Mouse (Mus musculus): ENCODE results near the gene Dnm2.

Dnm2 gene

DNA sequence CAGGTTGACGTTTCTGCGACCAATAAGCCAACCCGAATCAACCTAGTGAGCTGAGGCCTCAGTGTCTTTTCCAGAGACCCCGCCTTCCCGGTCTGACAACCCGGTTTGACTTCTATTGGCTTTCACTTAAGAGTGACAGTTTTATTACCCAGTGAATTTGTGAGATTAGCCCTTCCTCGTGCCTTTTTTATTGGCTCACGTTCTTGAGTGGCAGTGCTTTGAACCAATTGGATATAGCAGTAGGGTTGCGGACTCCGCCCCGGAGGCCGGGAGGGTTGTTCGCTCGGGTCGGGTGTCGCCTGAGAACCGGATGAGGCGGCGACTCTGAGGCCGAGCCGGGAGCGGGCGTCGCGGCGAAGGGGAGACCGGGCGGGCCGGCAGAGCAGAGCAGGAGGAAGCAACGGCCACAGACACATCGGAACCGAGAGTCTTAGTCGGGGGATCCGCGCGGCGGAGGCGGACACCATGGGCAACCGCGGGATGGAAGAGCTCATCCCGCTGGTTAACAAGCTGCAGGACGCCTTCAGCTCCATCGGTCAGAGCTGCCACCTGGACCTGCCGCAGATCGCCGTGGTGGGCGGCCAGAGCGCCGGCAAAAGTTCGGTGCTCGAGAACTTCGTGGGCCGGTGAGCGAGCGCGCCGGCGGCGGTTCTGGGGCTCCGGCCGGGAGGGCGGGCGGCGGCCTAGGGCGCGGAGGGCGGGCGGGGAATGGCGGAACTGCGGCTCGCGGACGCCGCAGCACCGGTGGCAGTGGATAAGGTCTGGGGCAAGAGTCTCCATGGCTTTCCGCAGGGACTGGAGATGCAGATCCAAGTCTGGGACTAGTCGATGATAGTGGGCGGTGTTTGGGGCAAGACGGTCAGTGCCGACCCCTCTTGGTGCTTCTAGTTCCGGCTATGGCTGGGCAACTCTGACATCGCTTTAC, at the start of gene Dnm2:
Gene Dnm2 (plus strand): TSS at position 278 of the 925 bp plus-strand sequence.
- peak; percentile 95 for DNase-seq (ENCODE audit: low spot score)

DNA sequence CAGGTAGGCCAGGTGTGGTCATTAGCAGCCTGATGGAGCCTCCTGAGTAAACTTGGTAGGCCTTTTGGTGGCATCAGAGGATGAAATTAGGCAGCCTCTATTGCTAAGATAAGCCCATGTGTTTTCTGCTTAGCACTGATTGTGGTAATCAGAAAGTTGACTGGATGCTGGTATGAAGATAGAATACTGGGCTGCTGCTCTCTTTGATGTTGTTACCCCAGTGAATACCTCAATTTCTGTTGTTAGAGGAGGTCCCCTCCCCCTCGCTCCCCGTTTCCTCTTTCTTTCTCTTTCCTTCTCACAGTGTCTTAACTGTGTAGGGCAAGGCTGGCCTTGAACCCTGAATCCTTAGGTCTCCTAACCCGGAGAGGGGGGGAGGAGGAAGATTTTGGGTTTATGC, 45.5 kb upstream of the Dnm2 start:
- no peak for DNase-seq (ENCODE audit: low spot score)

- DNase-seq (ENCODE audit: low spot score): no peak
Measured at GRCm38 (mm10) chr9:21380868-21381267, 43.8 kb upstream of the Dnm2 start.

DNA sequence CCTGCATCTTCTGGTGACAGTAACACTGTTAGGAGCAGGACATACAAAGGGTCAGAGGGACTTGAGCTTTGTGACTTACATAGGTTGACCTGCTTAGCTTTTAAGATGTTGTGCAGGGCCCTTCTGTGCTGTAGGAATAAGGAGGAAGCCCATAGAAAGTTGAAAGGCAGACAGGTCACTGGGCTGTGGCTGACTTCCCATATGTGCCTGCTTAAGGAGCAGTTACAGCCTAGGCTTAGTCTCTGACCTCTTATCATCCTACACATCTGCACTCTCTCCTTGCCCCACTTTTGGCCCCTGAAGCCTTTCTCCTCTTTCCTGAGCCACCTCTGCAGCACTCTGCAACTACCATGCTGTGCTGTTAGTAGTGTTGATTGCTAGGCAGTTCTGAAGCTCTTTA, 40.7 kb upstream of the Dnm2 start:
- no peak for DNase-seq (ENCODE audit: low spot score)

DNA sequence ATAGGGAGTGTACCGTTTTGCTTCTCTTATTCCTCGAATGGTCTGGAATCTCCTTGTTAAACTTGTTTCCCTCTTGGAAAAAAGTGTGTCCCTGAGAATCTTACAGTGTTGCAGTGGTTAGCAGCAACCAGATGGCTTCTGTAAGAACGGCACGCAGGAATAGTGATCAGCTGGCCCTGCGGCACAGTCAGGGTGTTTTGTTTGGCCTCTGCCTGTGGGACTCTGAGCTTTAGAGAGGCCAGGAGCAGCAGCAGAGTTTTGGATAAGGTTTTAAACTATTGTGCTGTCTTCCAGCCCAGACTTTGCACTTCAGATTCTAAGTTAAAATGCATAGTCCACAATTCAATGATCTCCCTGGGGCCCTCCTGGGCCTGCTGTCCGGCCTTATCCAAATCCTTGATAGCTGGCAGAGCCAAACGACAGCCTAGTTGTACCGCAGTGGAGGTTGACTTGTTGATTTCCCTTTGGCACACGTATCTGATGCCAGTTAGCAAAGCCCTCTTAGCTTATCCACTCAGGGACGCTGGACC, 32.0 kb upstream of the Dnm2 start:
- no peak for DNase-seq (ENCODE audit: low spot score)

GRCm38 (mm10) chr9:21395692-21396091, 29.0 kb upstream of the Dnm2 start:
- no peak for DNase-seq (ENCODE audit: low spot score)

DNA sequence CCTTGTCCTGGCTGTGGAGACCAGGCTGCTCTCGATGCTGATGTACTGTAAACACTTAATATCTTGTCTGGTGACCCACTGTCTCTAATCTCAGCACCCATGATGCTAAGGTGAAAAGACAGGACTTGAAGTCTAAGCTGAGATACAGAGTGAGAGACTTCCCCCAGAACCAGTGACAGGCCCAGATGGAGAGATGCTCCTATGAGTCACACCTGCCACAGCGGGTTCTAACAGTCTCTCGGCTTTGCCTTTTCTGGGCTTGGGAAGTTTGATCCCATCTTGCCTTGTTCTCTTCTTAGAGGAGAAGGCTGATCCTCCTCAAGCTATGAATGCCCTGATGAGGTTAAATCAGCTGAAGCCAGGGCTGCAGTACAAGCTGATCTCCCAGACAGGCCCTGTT, 27.5 kb upstream of the Dnm2 start:
- DNase-seq (ENCODE audit: low spot score): no peak

- no peak for DNase-seq (ENCODE audit: low spot score)
Measured at GRCm38 (mm10) chr9:21401042-21401441, 23.7 kb upstream of the Dnm2 start.

DNA sequence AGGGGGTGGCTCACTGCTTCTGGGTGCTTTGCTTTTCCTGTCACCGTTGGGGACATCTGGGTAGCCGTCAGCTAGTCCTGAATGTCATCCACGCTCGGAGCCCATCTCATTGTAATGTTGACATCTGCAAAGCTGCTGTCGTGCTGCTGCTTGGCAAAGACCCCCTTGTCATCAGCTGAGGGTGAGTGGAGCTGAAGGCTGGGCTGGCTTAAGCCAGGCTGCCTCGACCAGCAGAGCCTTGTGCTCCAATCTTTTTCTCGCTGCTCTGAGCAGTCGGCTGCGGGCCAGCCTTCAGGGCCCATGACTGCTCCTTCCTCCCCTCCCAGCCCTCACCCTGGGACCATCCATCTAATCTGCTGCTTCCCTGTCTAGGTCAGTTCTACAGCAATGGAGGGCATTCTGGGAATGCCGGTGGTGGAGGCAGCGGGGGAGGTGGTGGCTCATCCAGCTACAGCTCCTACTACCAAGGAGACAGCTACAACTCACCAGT, 21.9 kb upstream of the Dnm2 start:
- DNase-seq (ENCODE audit: low spot score): no peak

DNA sequence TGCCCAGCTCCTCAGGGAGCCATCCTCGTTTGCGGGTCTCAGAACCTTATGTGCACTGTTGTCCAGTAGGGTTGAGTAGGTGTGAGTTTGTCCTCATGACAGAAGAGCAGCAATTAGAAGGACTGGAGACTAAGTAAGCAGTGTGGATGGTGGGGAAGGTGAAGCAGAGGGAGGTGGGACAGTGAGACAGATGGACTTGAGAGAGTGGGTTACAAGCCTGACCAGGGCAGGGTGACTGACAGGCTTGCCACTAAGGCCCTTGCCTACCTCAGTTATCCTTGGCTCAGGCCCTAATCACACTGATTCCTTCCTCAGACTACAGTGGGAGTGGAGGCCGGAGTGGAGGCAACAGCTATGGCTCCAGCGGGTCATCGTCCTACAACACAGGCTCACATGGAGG, 21.0 kb upstream of the Dnm2 start:
- DNase-seq (ENCODE audit: low spot score): no peak

DNA sequence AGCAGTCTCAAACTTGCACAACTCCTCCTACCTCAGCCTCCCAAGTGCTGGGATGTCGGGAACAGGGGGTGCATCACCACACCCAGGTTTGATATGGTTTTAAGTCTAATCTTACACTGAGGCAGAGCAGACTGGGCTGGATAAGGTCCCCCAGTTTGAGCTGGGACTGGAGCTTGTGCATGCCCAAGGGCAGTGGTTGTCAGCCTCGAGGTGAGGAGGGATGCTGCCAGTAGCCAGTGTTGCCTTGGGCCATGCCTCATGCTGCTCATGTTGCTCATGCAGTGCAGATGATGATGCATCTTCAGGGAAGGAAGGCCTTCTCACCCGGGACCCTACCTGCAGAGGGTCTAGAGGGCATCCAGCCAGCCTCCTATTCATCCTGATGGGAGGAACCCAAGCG, 19.2 kb upstream of the Dnm2 start:
- DNase-seq (ENCODE audit: low spot score): no peak

GRCm38 (mm10) chr9:21407951-21408350, 16.8 kb upstream of the Dnm2 start:
- DNase-seq (ENCODE audit: low spot score): peak; percentile 69

DNA sequence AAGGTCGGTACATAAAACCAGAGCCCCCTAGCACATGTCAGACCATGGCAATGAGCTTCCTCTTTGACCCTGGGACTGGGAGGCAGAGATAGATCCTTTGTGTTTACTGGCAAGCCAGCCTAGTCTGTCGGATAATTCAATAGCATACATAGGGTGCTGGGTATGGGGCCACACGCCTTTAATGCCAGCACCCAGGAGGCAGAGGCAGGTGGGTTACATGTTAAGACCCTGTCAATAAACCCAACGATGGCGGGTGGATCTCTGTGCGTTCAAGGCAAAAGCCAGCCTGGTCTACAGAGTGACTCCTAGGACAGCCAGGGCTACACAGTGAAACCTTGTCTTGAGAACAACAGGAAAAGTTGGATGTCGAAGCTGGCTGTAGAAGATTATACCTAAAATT, 16.1 kb upstream of the Dnm2 start:
- DNase-seq (ENCODE audit: low spot score): no peak

GRCm38 (mm10) chr9:21409592-21410317, 15.0 kb upstream of the Dnm2 start:
- DNase-seq (ENCODE audit: low spot score): peak; percentile 89

DNA sequence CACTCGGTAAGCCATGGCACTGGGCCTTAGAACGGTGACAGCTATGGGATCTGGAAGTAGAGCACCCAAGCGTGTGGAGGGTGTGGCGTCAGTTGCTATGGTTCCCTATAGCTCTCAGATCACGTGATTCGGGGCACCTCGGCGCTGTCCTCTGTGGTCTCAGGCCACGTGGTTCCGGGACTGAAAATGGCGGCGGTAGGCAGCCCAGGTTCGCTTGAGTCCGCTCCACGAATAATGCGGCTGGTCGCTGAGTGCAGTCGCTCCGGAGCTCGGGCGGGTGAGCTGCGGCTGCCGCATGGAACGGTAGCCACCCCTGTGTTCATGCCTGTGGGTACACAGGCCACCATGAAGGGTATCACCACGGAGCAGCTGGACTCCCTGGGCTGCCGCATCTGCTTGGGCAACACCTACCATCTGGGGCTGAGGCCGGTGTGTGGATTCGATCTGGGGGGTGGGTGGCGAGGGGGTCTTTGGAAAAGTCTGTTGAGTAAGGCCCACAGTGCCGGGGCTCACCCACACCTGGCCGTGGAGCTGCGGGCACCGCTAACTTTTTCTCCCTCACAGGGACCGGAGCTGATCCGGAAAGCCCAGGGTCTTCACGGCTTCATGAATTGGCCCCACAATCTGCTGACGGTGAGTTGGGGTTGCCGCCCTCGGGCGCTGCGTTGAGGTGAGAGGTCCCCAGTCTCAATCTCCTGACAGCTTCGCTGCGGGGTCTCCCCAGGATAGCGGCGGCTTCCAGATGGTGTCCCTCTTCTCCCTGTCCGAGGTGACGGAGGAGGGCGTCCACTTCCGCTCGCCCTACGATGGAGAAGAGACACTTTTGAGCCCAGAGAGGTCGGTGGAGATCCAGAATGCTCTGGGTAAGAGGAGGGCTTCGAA, 12.8 kb upstream of the Dnm2 start, which contains the start of gene Qtrt1:
Gene Qtrt1 (plus strand): TSS at position 169 of the 882 bp plus-strand sequence.
- DNase-seq (ENCODE audit: low spot score): peak; percentile 82

GRCm38 (mm10) chr9:21417866-21418265, 6.8 kb upstream of the Dnm2 start:
- no peak for DNase-seq (ENCODE audit: low spot score)

DNA sequence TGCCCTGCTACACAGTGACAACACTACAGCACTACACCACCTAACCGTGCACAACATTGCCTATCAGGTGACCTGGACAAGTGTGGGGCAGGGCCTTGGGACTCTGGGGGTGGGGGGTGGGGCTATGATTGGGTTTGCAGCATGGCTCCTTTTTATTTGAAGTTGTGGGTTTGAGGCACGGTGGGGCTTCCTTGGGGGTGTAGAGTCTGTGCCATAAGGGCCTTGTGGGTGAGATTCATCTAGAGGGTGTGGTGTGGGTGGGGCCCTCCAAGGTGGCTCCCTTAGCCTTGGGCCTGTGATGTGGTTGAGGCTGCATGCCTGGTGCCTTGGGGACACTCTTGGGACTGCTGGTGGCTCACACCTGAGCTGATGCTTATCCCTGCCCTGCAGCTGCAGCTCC, 5.1 kb upstream of the Dnm2 start:
- DNase-seq (ENCODE audit: low spot score): no peak

GRCm38 (mm10) chr9:21425556-21425945, 843 bp downstream of the Dnm2 start:
- DNase-seq (ENCODE audit: low spot score): no peak

GRCm38 (mm10) chr9:21426013-21426412, 1.3 kb downstream of the Dnm2 start:
- DNase-seq (ENCODE audit: low spot score): no peak

- no peak for DNase-seq (ENCODE audit: low spot score)
Measured at GRCm38 (mm10) chr9:21426525-21426924, 1.8 kb downstream of the Dnm2 start.

DNA sequence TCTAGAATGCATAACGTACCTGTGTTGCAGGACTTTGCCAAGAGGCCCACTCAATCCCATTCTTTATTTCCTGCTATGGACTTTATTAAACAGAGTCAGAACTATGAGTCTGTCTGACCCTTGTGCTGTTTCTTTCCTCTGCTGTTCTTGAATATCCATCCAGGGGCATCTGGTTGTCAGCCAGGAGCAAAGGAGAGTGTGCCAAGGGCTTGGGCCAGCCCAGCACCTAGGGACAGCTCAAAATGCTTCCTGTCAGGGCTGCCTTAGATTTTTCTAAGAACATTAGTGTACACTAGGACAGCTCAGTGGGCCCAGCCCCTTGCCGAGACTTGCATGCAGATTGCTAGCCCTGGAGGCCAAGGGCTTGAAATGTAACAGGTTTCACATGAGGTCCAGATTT, 3.1 kb downstream of the Dnm2 start:
- no peak for DNase-seq (ENCODE audit: low spot score)

GRCm38 (mm10) chr9:21428178-21428577, 3.5 kb downstream of the Dnm2 start:
- DNase-seq (ENCODE audit: low spot score): no peak

Data from testis, postnatal 10 days (tissue).